In genomic region chr5:66497479-66498087, GRCm38 (mm10) we compare ENCODE assay signal across 11 mouse cellular contexts.
DNase-seq lines count a peak whose midpoint lies in the region; ATAC-seq lines count a peak whose summit lies in the region.
"Had no signal": no experiment of that assay in that cellular context is flagged by ENCODE, and none has a peak within 500 bp of the region (broad histone marks: within the 10 kb centered on the region; RNA-seq: fewer than 3 reads in every experiment).

No protein-coding gene starts in this region.

- WGBS in hindbrain, embryonic 10.5 days = 67% methylated on average over 14 of the region's 14 CpGs
- WGBS in hindbrain, embryonic 14.5 days = 51% methylated on average over 14 of the region's 14 CpGs
- WGBS in embryonic facial prominence, embryonic 14.5 days = 35% methylated on average over 14 of the region's 14 CpGs
- 72% methylated on average over 14 of the region's 14 CpGs for WGBS in midbrain, embryonic 13.5 days

- H3K36me3 ChIP-seq in hindbrain, embryonic 10.5 days = no peaks in the 10 kb centered on the region
- H3K36me3 ChIP-seq in hindbrain, embryonic 14.5 days (replicated peaks; ENCODE audit: control insufficient read depth, insufficient read depth) = no peaks in the 10 kb centered on the region
- H3K36me3 ChIP-seq in embryonic facial prominence, embryonic 14.5 days (ENCODE audit: control insufficient read depth, insufficient read depth, low read length) = no peaks in the 10 kb centered on the region
- no peaks in the 10 kb centered on the region for H3K36me3 ChIP-seq in midbrain, embryonic 13.5 days
- H3K36me3 ChIP-seq: intestine, embryonic 15.5 days had no signal

- H3K4me3 ChIP-seq in hindbrain, embryonic 10.5 days = no peak overlapping the region
- no peak overlapping the region for H3K4me3 ChIP-seq in hindbrain, embryonic 14.5 days (replicated peaks; ENCODE audit: low read length)
- no peak overlapping the region for H3K4me3 ChIP-seq in embryonic facial prominence, embryonic 14.5 days (ENCODE audit: low read depth, low read length)
- H3K4me3 ChIP-seq in midbrain, embryonic 13.5 days (replicated peaks) = no peak overlapping the region
- H3K4me3 ChIP-seq: intestine, embryonic 15.5 days had no signal

- no peak for DNase-seq in hindbrain, embryonic 10.5 days (ENCODE audit: low spot score)
- no peak for DNase-seq in hindbrain, embryonic 14.5 days (ENCODE audit: low spot score)
- peak; percentile 12 to 15 for DNase-seq in B cell, adult 2 months
- DNase-seq in embryonic facial prominence, embryonic 14.5 days (ENCODE audit: low spot score) = peak; percentile 26
- DNase-seq in kidney, postnatal 36 days = peak; percentile 68 to 70
- DNase-seq in layer of hippocampus, adult 18-20 months (ENCODE audit: low spot score in 2 of 2) = no peak
- no peak for DNase-seq in MN1 (ENCODE audit: low spot score)
- DNase-seq: left cerebral cortex, postnatal 4 days had no signal

- H3K4me1 ChIP-seq in hindbrain, embryonic 10.5 days (replicated peaks) = peaks cover 32% of the 10 kb centered on the region
- H3K4me1 ChIP-seq in hindbrain, embryonic 14.5 days (replicated peaks; ENCODE audit: control insufficient read depth, insufficient read depth, low read length) = peaks cover 20% of the 10 kb centered on the region; the same call in 1 of the 2 replicates
- peaks cover 17% of the 10 kb centered on the region for H3K4me1 ChIP-seq in embryonic facial prominence, embryonic 14.5 days (ENCODE audit: control insufficient read depth, insufficient read depth, low read length)
- H3K4me1 ChIP-seq in midbrain, embryonic 13.5 days (replicated peaks) = peaks cover 32% of the 10 kb centered on the region

- no peak overlapping the region for H3K9ac ChIP-seq in hindbrain, embryonic 14.5 days
- no peak overlapping the region for H3K9ac ChIP-seq in embryonic facial prominence, embryonic 14.5 days (ENCODE audit: low read depth, low read length)
- H3K9ac ChIP-seq in midbrain, embryonic 13.5 days (replicated peaks) = no peak overlapping the region
- H3K9ac ChIP-seq: intestine, embryonic 15.5 days had no signal

- H3K27ac ChIP-seq in hindbrain, embryonic 10.5 days = 0 out of 2 replicates have a peak overlapping the region, but pooled peaks have one; percentile 50
- no peak overlapping the region; the same call in 1 of the 2 replicates for H3K27ac ChIP-seq in hindbrain, embryonic 14.5 days
- H3K27ac ChIP-seq in embryonic facial prominence, embryonic 14.5 days (replicated peaks; ENCODE audit: low read depth, low read length) = no peak overlapping the region
- H3K27ac ChIP-seq in midbrain, embryonic 13.5 days = no peak overlapping the region; the same call in 1 of the 2 replicates
- H3K27ac ChIP-seq: intestine, embryonic 15.5 days had no signal

- H3K27me3 ChIP-seq in hindbrain, embryonic 10.5 days (ENCODE audit: insufficient read depth, poor library complexity, severe bottlenecking) = no peaks in the 10 kb centered on the region
- H3K27me3 ChIP-seq in hindbrain, embryonic 14.5 days (ENCODE audit: control insufficient read depth, insufficient read depth, low read length) = no peaks in the 10 kb centered on the region
- H3K27me3 ChIP-seq in embryonic facial prominence, embryonic 14.5 days (replicated peaks; ENCODE audit: control insufficient read depth, insufficient read depth, low read length) = no peaks in the 10 kb centered on the region
- H3K27me3 ChIP-seq in midbrain, embryonic 13.5 days = no peaks in the 10 kb centered on the region
- H3K27me3 ChIP-seq: intestine, embryonic 15.5 days had no signal

- H3K4me2 ChIP-seq in hindbrain, embryonic 14.5 days (replicated peaks) = no peak overlapping the region
- H3K4me2 ChIP-seq in embryonic facial prominence, embryonic 14.5 days (ENCODE audit: low read depth, low read length) = no peak overlapping the region
- H3K4me2 ChIP-seq in midbrain, embryonic 13.5 days (replicated peaks) = no peak overlapping the region
- H3K4me2 ChIP-seq: intestine, embryonic 15.5 days; midbrain, embryonic 11.5 days had no signal

- ATAC-seq in hindbrain, embryonic 14.5 days (ENCODE audit: low FRiP score) = no peak
- peak; percentile 75; the same call in 1 of the 2 replicates for ATAC-seq in embryonic facial prominence, embryonic 14.5 days (ENCODE audit: low read depth)
- no peak for ATAC-seq in midbrain, embryonic 13.5 days

- H3K9me3 ChIP-seq in hindbrain, embryonic 10.5 days = no peaks in the 10 kb centered on the region
- no peaks in the 10 kb centered on the region for H3K9me3 ChIP-seq in hindbrain, embryonic 14.5 days (ENCODE audit: control insufficient read depth, low read length)
- no peaks in the 10 kb centered on the region for H3K9me3 ChIP-seq in embryonic facial prominence, embryonic 14.5 days (ENCODE audit: control insufficient read depth, low read length)
- H3K9me3 ChIP-seq in midbrain, embryonic 13.5 days = no peaks in the 10 kb centered on the region
- H3K9me3 ChIP-seq: intestine, embryonic 15.5 days had no signal

Comparison
In these comparisons a context has a peak if more than half of its experiments do, and no peak if none do; other contexts are left out.
1. DNase-seq: peak in B cell, adult 2 months (2 of 2), embryonic facial prominence, embryonic 14.5 days (single experiment) and kidney, postnatal 36 days (2 of 2); none in hindbrain, embryonic 10.5 days (single experiment), hindbrain, embryonic 14.5 days (single experiment), layer of hippocampus, adult 18-20 months (0 of 2) and MN1 (single experiment).